Mouse (Mus musculus) layer of hippocampus, postnatal 10 days (tissue): ENCODE measurements at regions not wholly inside any gene's neighbourhood (a gene's known extent, or its start where the extent isn't known, plus 50 kb on each side); places are given as distances from the start of the nearest gene placed in this dataset.

ENCODE experiments used
- DNase-seq, 2 experiments: peaks; one replicate each; pipeline ENCODE4 v3.0.0; 2021; ENCODE audit warnings: low spot score in 2 of 2

GRCm38 (mm10) chr11:89247991-89248390 is 54.1 kb downstream of the Nog start:
- peak in 1 of 2 experiments; percentile 5 for DNase-seq

GRCm38 (mm10) chr11:89243370-89243769 is 58.8 kb downstream of the Nog start:
- DNase-seq = peak; percentile 53 to 54

- DNase-seq = no peak
Observed at GRCm38 (mm10) chr11:89242130-89242529, 60.0 kb downstream of the Nog start.

GRCm38 (mm10) chr11:89239891-89240290 is 62.2 kb downstream of the Nog start:
- DNase-seq = no peak

GRCm38 (mm10) chr11:89236904-89237303 is 65.2 kb downstream of the Nog start:
- DNase-seq = no peak

- DNase-seq = no peak
Observed at GRCm38 (mm10) chr11:89232884-89233480, 69.2 kb downstream of the Nog start.

GRCm38 (mm10) chr11:89229726-89230125 is 72.4 kb downstream of the Nog start:
- DNase-seq = no peak

GRCm38 (mm10) chr11:89213204-89213603 is 88.9 kb downstream of the Nog start:
- no peak for DNase-seq

GRCm38 (mm10) chr11:89209531-89209950 is 92.6 kb downstream of the Nog start:
- DNase-seq = peak in 1 of 2 experiments; percentile 9

- peak; percentile 17 to 25 for DNase-seq
Observed at GRCm38 (mm10) chr11:89209072-89209471, 93.1 kb downstream of the Nog start.

GRCm38 (mm10) chr11:89206788-89207187 is 95.3 kb downstream of the Nog start:
- DNase-seq = no peak

- DNase-seq = no peak
Observed at GRCm38 (mm10) chr11:89204948-89205545, 97.1 kb downstream of the Nog start.

GRCm38 (mm10) chr11:89200458-89200857 is 101.7 kb downstream of the Nog start:
- no peak for DNase-seq

GRCm38 (mm10) chr11:89192815-89193214 is 109.3 kb downstream of the Nog start:
- no peak for DNase-seq

GRCm38 (mm10) chr11:89186911-89187621 is 113.4 kb downstream of the Gm525 start:
- DNase-seq = peak; percentile 31 to 62

- no peak for DNase-seq
Observed at GRCm38 (mm10) chr11:89185862-89186261, 112.2 kb downstream of the Gm525 start.

GRCm38 (mm10) chr11:89181471-89181870 is 107.8 kb downstream of the Gm525 start:
- DNase-seq = no peak

GRCm38 (mm10) chr11:89178436-89178835 is 104.8 kb downstream of the Gm525 start:
- no peak for DNase-seq

GRCm38 (mm10) chr11:89175511-89175910 is 101.9 kb downstream of the Gm525 start:
- DNase-seq = no peak

- DNase-seq = no peak
Observed at GRCm38 (mm10) chr11:89174967-89175366, 101.3 kb downstream of the Gm525 start.

- peak; percentile 93 for DNase-seq
Observed at GRCm38 (mm10) chr11:89165278-89165677, 91.6 kb downstream of the Gm525 start.
